Mouse (Mus musculus): ENCODE results near the gene Nmur1. TPM values are rescaled to one million over a fixed set of nuclear protein-coding genes. Genes with fewer than 3 reads are reported as not detected.
"Not testable (repeated sequence)": the region's sequence is repeated elsewhere in the genome, so short reads cannot be mapped to it uniquely, and the experiment has no call there.

Gene Nmur1
- total RNA-seq, 1 experiment from 2014 or later, result not detected

DNA sequence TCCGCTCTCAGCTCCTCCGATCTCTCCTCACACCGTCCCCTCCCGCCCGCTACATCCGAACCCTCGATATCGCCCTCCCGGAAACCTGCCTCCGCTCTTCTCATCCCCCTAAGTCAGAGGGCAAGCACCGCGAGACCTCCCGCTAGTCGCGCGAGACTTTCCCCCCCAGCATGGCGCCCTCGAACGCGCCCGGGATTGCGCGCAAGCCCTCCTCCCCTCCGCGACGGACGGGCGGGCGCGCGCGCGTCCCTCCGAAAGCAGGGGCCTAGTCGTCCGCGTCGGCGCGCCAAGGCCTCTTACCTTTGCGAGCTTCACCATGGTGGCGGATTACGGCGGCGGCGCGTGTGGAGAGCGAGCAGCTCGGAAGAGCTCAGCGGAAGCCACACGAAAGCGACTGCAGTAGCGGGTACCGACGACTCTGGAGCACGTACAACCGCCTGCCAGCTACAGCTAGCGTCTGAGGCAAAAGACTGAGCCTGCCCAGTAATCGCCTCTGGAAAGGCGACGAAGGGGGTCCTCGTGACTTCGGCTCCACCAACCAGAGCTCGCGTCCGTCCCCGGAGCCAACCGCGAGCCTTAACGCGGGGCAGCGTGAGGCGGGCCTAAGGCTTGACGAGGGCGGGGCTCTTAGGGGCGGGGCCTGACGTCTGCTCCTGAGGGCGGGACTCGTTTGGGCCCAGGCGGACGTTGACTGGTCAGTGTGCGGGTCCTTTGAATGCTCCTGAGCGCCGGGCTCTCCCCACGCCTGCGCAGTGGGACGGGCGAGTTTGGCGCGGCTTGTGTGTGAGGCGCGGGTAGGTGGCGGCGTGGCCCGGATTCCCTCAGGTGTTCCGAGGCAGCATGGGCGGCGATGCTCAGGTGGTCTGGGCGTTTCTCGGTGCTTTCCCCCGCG is 66.9 kb downstream of the Nmur1 start, which contains the start of gene Ncl:
Gene Ncl, minus strand, starts transcription at position 495 of the 892 bp plus-strand sequence.
- DNase-seq, result peak; percentile 99

- no peak for DNase-seq
Observed at GRCm38 (mm10) chr1:86358229-86358905, 67.7 kb downstream of the Nmur1 start.

- DNase-seq, result peak; percentile 44
Observed at GRCm38 (mm10) chr1:86354186-86354585, 71.8 kb downstream of the Nmur1 start.

GRCm38 (mm10) chr1:86350576-86350975 is 75.5 kb downstream of the Nmur1 start:
- DNase-seq, result no peak

DNA sequence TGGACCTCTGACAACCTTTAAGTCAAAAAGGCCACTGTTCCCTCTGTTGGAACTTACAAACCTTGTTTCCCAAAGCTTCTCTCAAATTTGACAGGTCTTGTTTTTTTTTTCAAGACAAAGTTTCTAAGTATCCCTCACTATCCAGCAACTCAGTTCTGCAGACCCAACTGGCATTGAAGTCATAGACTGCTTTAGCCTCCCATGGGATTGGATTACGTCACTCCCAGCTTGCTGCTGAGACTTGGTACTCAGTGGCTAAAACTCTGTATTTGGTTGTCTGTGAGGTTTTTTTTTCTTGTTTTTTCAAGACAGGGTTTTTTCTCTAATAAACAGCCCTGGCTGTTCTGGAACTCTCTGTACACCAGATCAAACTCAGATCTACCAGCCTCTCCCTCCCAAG is 76.3 kb downstream of the Nmur1 start:
- DNase-seq, result peak; percentile 29

- DNase-seq, result no peak
Observed at GRCm38 (mm10) chr1:86349201-86349600, 76.8 kb downstream of the Nmur1 start.

- no peak for DNase-seq
Observed at GRCm38 (mm10) chr1:86348801-86349200, 77.2 kb downstream of the Nmur1 start.

- DNase-seq, result no peak
Observed at GRCm38 (mm10) chr1:86348083-86348482, 77.9 kb downstream of the Nmur1 start.

- no peak for DNase-seq
Observed at GRCm38 (mm10) chr1:86347716-86348045, 78.3 kb downstream of the Nmur1 start.

DNA sequence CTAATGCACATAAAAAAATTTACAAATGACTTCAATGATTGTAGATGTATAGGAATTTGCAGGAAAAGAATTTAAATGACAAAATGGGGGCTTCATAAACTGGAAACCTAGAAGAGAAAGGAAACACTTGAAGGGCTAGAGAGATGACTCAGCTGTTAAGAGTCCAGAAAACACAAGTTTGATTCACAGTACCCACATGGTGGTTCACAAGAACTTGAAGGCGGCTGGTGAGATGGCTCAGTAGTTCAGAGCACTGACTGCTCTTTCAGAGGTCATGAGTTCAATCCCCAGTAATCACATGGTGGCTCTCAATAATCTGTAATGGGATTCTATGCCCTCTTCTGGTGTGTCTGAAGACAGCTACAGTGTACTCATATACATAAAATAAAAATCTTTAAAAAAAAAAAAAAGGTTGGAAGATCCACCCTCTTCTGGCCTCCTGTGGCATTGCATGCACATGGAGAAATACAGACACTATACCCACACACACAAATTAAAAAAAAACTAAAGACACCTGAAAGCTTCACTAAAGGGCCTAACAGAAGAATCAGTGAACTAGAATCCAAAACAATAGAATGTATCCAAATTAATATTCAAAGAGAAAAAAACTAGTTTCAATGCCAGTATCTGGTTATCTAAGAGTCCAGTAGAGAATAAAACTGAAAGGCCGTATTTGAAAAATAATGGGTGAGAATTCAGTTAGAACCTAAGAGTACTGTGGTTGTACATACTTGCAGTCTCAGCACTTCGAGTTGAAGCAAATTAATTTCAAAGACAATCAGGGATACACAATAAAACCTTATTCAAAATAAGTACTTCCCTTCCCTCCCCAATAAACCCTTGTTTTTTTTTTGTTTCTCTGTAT is 78.9 kb downstream of the Nmur1 start:
- DNase-seq, result no peak

GRCm38 (mm10) chr1:86345956-86346355 is 80.1 kb downstream of the Nmur1 start:
- DNase-seq, result no peak

GRCm38 (mm10) chr1:86345069-86345468 is 81.0 kb downstream of the Nmur1 start:
- DNase-seq, result no peak

DNA sequence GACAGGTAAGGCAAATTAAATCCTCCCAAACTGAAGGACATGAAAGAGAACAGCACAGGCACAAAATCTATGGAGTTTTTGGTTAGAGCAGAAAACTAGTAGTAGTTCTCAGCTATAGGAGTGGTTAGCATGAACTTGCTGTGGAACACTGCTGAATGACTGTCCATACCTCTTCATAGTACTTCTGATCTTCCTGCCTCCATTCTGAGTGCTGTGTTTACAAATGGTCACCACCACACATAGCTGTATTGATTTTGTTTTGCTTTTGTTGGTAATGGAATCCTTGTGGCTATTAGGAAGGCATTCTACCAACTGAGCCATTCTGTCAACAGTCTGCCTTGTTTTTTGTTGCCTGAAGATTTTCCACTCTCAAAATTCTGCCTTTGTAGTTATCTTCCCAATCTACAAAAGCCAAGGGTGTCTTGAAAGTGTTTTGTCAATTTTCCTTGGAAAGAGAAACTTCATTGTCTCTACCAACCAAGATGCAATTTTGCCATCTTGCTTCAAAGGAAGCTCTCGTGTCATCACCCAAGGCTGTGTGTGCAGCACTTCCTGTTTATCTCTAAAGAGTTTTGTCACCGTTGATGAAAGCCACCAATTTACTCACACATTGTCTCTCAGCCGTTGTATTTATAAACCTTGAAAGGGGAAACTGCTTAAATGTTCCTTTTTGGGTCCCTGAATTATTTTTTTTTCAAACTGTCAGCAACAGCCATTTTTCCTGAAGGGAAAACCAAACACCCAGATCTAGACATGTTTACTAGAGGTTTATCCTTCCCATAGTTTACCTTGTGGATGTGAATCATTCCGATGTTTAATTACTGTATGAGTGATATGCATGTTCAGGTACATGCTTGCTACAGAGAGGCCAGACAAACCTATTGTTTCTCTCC is 81.8 kb downstream of the Nmur1 start:
- no peak for DNase-seq

- no peak for DNase-seq
Observed at GRCm38 (mm10) chr1:86343087-86343645, 82.9 kb downstream of the Nmur1 start.

GRCm38 (mm10) chr1:86342371-86342770 is 83.7 kb downstream of the Nmur1 start:
- no peak for DNase-seq

- DNase-seq, result not testable (repeated sequence)
Observed at GRCm38 (mm10) chr1:86341096-86341495, 84.9 kb downstream of the Nmur1 start.

- peak; percentile 90 for DNase-seq
Observed at GRCm38 (mm10) chr1:86339156-86339812, 86.7 kb downstream of the Nmur1 start.

- DNase-seq, result no peak
Observed at GRCm38 (mm10) chr1:86336330-86336729, 89.7 kb downstream of the Nmur1 start.

Data from adrenal gland, postnatal 14 days (tissue).